ENCODE assay signal across 8 mouse cellular contexts in genomic region chr1:55404439-55404838, GRCm38 (mm10). TPM values are rescaled to one million over a fixed set of nuclear protein-coding genes. Genes with fewer than 3 reads are reported as not detected.
DNase-seq lines count a peak whose midpoint lies in the region; ATAC-seq lines count a peak whose summit lies in the region.

No protein-coding gene starts in this region.

- no peaks in the 10 kb centered on the region for H3K36me3 ChIP-seq in hindbrain, embryonic 14.5 days (replicated peaks; ENCODE audit: control insufficient read depth, insufficient read depth)
- no peaks in the 10 kb centered on the region for H3K36me3 ChIP-seq in midbrain, embryonic 10.5 days

- ATAC-seq in hindbrain, embryonic 14.5 days (ENCODE audit: low FRiP score): no peak

- WGBS in hindbrain, embryonic 14.5 days: 3% methylated on average over 3 of the region's 3 CpGs
- 9% methylated on average over 3 of the region's 3 CpGs for WGBS in midbrain, embryonic 10.5 days

- DNase-seq in heart, adult 8-10 months (ENCODE audit: low spot score): peak; percentile 84
- no peak for DNase-seq in heart, postnatal 25 days (ENCODE audit: low spot score)
- DNase-seq in adipocyte (ENCODE audit: low spot score): peak; percentile 80
- DNase-seq in embryo, embryonic 11.5 days (ENCODE audit: low read depth, low spot score): peak; percentile 65
- peak; percentile 91 for DNase-seq in hindbrain, embryonic 14.5 days (ENCODE audit: low spot score)
- peak; percentile 65 to 80 for DNase-seq in left cerebral cortex, adult 18-20 months (ENCODE audit: low spot score in 2 of 2)
- DNase-seq in midbrain, embryonic 10.5 days (ENCODE audit: low spot score): peak; percentile 30
- DNase-seq in spleen, postnatal 36 days (ENCODE audit: low spot score in 2 of 2): peak; percentile 38 to 55

- peaks cover 12% of the 10 kb centered on the region for H3K4me1 ChIP-seq in hindbrain, embryonic 14.5 days (replicated peaks; ENCODE audit: control insufficient read depth, insufficient read depth, low read length)
- peaks cover 22% of the 10 kb centered on the region for H3K4me1 ChIP-seq in midbrain, embryonic 10.5 days

- H3K9ac ChIP-seq in hindbrain, embryonic 14.5 days: no peak overlapping the region

- H3K9me3 ChIP-seq in hindbrain, embryonic 14.5 days (ENCODE audit: control insufficient read depth, low read length): no peaks in the 10 kb centered on the region
- H3K9me3 ChIP-seq in midbrain, embryonic 10.5 days (replicated peaks): no peaks in the 10 kb centered on the region

- H3K4me3 ChIP-seq in hindbrain, embryonic 14.5 days (replicated peaks; ENCODE audit: low read length): no peak overlapping the region
- no peak overlapping the region for H3K4me3 ChIP-seq in midbrain, embryonic 10.5 days

- intact Hi-C loops in heart, postnatal 25 days (cut with DNase I): loop anchor here (1.0 to 10.0 kb wide), 3 partner anchors 170 to 470 kb away; no protein-coding TSS in a partner anchor

- no peak overlapping the region for H3K27ac ChIP-seq in hindbrain, embryonic 14.5 days
- no peak overlapping the region for H3K27ac ChIP-seq in midbrain, embryonic 10.5 days (replicated peaks)

- peak overlapping the region; percentile 97 for H3K4me2 ChIP-seq in hindbrain, embryonic 14.5 days (replicated peaks)

- H3K27me3 ChIP-seq in hindbrain, embryonic 14.5 days (ENCODE audit: control insufficient read depth, insufficient read depth, low read length): 0 out of 2 replicates have a peak, but pooled peaks cover 7% of the 10 kb centered on the region
- peaks cover 60% of the 10 kb centered on the region for H3K27me3 ChIP-seq in midbrain, embryonic 10.5 days (ENCODE audit: low read depth, poor library complexity, severe bottlenecking)

RNA-seq across cellular contexts. Expression of gene Plcl1, which starts 1.3 kb away (rescaled TPM):
- total RNA-seq in heart, adult 8-10 months (2022): 1 to 10 TPM; 3.0 to 4.7 (median 3.5) TPM
- 1 to 10 TPM; 3.8 to 6.1 TPM for total RNA-seq in heart, postnatal 25 days (2021)
- 5.4 and 5.5 TPM in 2 replicates for polyA plus RNA-seq in hindbrain, embryonic 14.5 days (2014; fragmentation: Nextera tagmentation; extraction: Ambion mirVana)
- 10 to 100 TPM; 22.8 to 23.7 TPM for total RNA-seq in left cerebral cortex, adult 18-20 months (2021)
- 0.93 and 1.0 TPM in 2 replicates for polyA plus RNA-seq in midbrain, embryonic 10.5 days (2016; fragmentation: Nextera tagmentation; extraction: Ambion mirVana)

RNA-seq across cellular contexts. Expression of gene Boll, which starts 41.2 kb away (rescaled TPM):
- not detected for total RNA-seq in heart, adult 8-10 months (2022)
- total RNA-seq in heart, postnatal 25 days (2021): not detected
- polyA plus RNA-seq in hindbrain, embryonic 14.5 days (2014; fragmentation: Nextera tagmentation; extraction: Ambion mirVana): 0.32 and 0.43 TPM in 2 replicates
- not detected for total RNA-seq in left cerebral cortex, adult 18-20 months (2021)
- polyA plus RNA-seq in midbrain, embryonic 10.5 days (2016; fragmentation: Nextera tagmentation; extraction: Ambion mirVana): 0.23 and 0.84 TPM in 2 replicates
